Mouse (Mus musculus) CD4-positive, CD25-positive, alpha-beta regulatory T cell, adult 2 months (primary cell): ENCODE data around the gene Wdr31.

Experiments used
- DNase-seq: peaks from one replicate; pipeline ENCODE4 v3.0.0-alpha.2; 2012; ENCODE audit warnings: low read depth, low spot score

Wdr31 gene

DNA sequence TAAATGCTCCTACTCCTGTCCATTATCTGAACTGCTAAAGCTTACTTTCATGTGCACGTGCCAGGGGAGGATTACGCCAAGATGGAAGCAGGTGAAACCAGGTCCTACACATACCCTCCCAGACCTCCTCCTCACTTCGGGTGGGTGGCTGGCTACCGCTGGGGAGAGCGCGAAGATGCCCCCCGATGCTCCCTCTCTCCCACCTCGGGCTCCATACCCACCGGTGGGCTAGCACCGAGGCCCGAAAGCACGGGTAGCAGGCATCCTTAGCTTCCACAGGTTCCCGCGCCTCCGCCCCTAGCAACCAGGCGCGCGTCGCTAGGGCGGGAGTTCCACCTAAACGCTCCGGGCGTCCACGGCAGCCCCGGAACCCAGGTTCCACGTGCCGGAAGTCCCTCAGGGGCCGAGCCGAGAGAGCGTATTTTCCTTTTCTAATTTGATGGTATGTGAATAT is at the start of gene Wdr31:
Gene Wdr31, minus strand, starts transcription at position 299 of the 454 bp plus-strand sequence.
- DNase-seq: peak; percentile 88

DNA sequence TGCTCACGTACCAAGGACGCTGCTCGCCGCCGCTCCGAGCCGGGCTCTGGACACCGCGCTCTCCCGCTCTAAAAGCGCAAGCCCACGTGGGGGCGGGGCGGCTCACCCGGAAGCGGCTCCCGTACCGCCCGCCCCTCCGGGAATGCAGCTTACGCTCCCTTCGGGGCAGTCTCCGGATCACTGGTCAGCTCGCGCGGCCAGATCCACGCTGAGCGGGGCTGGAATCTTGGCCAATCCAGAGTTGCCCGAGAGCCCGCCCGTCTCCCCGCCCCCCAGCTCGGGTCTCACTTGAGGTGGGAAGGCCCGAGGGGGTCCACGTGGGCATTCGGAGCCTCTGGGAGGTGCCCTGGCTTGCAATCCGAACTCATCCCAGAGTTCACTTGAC is 49.1 kb upstream of the Wdr31 start, which contains the start of gene Alad:
Gene Alad, minus strand, starts transcription at position 70 of the 385 bp plus-strand sequence.
- DNase-seq: peak; percentile 81

DNA sequence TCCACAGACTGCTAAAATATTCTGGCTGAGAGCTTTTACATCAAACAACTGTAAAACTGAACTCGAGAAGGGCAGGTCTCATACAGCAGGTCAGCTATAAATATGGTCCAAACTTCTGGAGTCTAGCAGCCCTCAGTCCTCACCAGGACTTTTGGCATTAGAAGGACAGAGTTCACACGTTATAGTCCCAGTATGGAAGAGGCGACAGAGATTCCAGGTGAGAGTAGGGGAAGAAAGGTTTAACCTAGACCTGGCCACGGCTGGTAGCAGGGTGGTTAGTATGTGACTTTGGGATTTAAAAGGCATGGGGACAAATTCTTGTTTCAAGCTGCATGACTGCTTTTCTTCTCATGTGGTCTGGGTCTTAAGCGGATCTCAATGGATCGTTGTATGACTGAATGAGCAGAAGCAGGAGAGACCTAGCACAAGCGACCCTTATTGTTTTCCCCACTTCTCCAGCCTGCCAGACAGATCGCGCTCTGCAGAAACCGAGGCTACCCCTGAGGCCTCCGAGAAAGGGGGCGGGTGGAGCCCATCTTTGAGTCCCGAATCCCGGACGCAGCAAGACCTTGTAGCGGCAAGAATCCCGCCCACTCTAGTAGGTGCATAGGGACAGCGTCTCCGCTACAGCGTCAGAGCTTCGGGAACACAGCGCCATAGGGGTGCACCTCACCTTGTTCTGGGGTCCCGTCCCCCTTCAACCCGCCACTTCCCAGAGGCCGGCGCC is 48.6 kb upstream of the Wdr31 start:
- DNase-seq: no peak

DNA sequence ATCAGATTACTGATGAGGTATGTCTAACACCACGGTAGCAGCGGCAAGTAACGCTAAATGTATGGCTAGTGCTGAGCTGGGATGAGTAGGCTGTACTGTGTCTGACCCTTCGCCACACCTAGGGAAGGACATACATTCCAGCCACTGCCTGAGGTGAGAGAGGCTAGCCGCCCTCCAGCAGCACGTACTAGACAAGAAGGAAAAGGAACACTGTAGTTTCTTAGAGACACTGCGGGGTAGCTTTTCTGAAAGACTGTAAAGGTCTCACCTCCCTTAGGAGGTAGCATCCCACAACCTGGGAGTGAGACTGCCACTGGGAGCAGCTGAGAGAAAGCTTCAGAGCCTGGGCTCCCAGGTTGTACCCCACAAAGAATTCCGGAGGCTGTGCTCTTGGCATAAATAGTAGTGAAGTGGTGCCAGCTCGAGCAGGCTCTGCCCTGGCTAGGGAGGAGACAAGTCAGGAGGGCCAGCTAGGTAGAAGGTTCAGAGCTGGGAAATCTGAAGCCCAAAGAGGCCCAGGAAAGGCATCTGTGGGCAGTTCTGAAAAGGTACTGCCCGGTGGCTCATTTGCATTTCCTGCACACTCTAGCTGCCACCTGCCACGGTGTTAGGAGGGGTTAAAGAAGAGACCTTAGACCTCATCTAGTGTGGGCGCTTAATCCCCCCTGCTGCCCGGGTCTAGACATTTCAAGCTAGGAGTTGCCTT is 47.9 kb upstream of the Wdr31 start:
- peak; percentile 34 for DNase-seq

DNA sequence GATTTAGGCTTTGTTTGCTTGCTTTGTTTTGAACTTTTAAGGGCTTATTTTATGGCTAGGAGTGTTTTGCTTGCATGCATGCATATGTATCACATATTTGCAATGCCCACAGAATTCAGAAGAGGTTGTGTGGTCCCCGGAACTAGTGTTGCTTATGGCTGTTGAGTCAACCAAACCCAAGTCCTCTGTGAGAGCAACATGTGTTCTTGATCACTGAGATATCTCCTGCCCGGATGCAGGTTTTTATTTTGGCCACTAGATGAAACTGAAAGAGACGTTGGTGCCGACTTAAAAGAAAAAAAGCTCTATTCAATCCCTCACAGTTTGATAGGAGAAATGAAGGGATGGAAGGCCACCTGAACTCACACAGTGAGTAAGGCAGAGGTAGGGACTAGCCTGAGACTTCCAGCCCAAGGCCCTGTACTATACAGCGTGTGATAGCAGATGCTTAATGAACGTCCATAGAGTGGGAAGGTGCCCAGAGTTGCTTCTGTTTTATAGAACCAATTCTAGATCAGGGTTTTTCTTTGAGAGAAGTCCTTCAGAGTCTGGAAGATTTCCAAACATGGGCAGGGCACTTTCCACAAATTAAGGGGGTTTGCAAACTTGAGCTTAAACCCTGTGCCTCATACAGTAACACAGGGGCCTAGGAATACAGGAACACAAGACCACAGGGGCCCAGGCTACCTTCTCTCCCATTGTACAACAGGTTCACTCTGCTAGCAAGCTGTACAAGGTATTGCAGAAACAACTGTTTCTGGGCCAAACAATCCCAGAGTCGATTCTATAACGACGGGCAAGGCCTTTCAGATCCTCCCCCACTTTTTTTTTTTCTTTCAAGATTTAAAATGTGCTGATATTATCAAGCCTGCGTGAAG is 47.1 kb upstream of the Wdr31 start:
- DNase-seq: no peak

DNA sequence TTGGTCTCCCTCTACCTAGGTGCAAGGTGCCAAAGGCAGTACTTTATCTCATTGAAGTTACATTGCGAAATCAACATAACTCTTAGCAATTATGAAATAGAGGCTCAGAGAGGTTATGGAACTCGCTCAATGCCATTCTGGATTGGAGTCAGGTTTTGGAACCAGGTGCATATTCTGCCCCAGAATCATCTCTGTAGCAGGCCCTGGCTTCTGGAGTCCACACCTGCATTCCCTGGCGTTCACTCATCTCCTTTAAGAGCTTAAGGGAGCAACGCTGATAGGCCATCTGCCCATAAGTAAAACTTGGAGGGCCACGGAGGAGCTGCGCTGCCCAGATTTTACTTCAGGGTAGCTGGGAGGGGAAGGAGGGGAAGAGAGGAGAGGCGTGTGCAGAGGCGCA is 46.4 kb upstream of the Wdr31 start:
- DNase-seq: no peak

DNA sequence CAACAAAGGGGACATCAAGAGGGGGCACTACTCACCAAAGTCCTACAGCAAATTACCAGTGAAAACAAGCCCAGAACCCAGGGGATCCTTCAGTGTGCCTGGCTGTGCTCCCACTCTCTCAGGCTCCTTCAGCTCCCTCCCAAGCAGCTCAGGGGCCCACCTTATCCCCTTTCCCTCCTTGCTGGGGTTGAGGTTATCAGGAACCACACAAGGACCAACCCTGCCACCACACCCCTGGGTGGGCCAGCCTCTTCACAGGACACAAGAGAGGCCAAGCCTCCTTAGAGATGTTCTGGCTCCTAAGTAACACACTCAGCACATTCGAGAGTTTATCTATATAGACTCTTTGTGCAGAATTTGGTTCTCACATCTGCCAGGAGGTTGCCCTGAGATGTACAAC is 45.9 kb upstream of the Wdr31 start:
- DNase-seq: no peak

DNA sequence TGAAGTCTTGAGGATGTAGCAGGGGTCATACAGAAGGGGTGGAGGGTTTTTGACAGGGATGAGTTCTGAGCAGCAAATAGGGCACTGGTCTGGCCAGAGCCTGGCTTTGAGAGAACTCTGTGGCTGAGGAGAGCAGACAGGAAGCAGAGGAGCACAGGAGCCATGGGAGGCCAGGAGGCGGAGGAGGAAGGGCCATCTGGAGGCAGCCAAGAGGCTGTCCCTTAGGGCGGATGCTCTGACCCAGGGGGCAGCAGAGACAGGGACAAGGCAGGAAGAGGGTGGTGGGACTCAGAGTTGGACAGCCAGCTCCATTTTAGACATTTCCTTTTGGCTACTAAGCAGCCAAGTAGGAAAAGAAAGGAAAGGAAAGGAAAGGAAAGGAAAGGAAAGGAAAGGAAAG is 45.4 kb upstream of the Wdr31 start:
- no peak for DNase-seq

DNA sequence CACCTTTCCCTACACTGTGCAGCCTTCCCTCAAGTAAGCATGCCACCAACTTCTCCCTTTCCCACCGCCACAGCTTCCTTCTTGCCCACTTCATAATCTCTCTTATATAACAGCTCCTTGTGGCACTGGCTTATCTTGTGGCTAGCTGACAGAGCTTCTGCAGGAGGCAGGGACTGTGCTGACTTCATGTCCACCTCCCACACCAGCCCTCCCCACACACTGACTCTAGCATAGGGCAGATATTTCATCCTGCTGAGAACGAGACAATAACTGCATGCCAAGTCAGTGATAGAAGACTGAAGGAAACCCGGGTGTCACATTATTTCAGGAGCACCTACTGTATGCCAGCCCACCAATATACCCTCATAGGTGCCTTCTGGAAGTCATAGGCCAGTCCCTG is 44.8 kb upstream of the Wdr31 start:
- DNase-seq: no peak

DNA sequence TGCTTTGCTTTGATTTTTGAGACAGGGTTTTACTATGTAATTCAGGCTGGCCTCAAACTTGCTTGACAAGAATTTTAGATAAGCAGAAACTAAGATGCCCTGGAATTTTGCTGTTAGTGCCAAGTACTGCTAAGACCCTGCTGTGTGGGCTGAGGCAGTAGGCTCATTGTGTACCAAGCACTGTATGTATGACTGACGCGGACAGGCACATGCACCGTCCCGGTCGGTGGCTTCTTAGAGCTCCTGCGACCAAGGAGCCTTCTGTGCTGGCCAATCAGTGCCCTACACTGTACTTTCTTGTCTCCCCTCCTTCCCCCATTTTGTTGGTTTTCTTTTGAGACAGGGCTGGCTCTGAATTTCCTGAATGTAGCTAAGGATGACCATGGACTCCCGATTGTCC is 44.3 kb upstream of the Wdr31 start:
- DNase-seq: no peak

DNA sequence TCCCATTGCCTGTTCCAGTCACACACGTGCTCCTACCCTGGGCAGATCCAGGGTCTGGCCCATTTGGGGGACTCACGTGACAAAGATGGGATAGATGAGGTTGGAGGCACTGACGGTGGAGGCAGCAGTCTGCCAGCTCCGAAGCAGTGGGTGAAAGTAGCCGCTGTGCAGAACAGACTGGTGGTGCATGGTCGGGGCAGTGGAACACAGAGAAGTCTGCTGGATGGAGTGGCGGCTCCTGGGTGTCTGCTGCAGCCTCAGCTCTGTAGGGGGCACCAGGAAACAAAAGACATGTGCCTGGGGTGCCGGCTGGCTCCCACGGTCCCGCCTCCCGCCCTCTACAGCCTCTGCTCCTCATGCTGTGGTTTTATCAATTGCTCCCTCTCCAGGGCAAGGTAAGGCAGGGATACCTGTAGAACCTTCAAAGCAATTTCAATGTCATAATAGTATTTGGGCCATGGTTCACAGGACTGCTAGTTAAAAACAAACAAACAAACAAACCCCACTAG is 43.4 kb upstream of the Wdr31 start:
- no peak for DNase-seq

DNA sequence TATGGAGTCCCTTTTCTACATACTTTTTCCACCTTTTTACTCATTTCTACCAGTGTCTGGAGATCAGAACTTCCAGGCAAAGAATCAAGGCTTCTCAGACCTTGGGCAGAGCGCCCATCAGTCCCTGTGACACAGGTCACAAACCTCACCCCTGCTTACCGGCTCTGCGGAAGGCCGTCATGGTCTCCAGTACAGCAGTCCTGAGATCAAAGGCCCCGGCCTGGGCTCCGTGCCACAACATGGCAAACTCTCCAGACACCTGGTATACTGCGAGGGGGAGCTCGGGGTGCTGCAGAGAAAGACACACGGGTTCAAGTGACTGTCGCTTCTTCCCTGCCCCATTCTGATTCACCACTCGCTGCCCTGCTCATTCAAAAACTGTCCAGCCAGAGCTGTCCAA is 39.2 kb upstream of the Wdr31 start:
- DNase-seq: no peak

DNA sequence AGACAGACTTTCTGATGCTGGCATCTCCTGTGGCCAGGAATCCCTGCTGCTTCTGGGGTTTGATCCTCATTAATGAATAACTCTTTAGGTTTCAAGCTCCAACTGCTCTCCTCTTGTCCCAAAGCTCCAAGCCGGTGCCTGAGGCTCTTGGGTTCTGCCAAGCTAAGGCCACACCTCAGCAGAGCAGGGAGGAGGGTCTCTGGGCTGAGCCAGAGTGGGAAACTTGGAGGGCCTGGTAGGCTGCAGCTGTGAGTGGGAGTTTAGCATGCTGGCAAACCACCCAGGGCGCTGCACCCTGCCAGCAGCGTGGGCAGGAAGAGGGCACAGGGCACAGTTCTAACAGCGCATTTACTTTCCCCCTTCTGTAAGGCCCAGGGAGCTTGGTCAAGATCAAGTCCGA is 38.1 kb upstream of the Wdr31 start:
- no peak for DNase-seq

DNA sequence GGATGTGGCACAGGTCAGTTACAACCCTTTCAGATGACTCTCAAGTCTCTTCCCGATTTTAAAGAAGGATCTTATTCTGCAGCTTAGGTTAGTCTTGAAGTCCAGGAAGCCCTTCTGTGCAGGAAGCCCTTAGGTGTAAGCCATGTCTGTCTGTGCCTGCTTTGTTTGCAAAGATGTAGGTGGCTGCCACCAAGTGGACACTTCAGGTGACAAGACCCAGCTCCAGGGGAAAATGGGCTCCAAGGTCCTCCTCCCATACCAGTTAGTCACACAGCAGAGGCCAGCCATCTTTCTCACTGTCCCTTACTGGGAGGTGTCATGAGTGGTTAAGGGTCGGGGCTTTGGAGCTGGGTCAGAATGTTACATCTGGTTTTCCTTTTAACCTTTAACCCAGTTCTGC is 36.1 kb upstream of the Wdr31 start:
- DNase-seq: peak; percentile 69

DNA sequence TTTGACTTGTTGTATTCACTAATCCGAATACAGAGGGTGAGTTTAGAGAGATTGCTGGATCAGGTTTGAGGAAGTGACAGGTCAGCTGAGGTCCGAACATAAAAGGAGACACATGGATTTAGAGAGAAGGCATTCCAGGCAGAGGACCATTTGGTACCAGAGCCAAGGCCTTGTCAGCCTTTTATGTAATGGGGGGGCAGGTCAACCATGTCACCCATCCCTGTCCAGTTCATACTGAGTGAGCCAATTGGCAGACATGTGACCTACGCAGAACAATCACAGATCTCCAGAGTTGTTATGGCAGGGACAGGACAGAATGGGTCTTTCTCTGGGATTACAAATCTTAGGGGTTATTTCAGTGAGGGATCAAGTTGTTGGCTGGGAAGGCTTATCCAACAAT is 35.3 kb upstream of the Wdr31 start:
- no peak for DNase-seq

DNA sequence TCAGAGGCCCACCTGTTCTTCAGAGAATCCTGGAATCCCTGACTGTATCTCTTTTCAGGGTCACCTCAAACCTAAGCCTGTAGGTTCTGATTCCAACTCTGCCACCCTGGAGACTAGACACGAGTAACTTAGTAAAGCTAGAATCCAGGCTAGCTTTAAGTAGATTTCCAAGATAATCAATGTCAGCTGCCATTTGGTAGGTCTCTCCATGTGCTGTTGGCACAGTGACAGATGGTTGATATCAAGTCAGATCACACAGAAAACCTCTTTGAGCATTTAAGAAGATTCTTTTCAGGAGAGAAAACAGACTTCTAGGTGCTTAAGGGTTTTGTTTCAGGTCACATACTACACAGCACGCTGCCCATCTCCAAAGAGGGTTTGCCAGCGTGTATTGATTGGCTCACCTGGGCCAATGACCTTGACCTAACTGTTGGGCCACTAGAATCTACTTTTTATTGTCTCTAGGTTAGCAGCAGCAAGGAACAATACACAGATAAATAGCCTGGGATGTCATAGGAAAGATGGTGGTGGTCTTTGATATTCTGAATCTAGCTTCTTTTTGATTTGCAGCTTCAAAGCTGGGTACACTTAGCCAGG is 32.8 kb upstream of the Wdr31 start, which contains the start of gene Hdhd3:
Gene Hdhd3, minus strand, starts transcription at position 94 of the 597 bp plus-strand sequence.
- no peak for DNase-seq

DNA sequence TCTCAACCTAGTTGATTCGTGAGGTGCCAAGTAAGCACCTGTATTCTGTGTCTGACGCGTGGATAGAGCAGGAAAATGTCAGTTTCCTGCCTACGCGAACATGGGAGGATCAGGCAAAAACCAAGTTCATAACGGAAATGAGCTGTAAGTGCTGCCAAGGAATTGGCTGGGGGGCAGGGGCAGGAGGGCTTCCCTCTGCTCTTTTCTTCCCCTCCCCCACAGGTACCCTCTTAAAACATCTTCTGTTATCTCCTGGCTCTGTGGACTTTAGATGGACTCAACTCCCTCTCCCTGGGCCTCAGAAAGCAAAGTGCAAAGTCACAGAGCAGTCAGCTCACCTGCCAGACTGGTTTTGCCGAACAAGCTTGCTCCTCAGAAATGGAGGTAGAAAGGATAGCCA is 32.3 kb upstream of the Wdr31 start:
- DNase-seq: peak; percentile 41

DNA sequence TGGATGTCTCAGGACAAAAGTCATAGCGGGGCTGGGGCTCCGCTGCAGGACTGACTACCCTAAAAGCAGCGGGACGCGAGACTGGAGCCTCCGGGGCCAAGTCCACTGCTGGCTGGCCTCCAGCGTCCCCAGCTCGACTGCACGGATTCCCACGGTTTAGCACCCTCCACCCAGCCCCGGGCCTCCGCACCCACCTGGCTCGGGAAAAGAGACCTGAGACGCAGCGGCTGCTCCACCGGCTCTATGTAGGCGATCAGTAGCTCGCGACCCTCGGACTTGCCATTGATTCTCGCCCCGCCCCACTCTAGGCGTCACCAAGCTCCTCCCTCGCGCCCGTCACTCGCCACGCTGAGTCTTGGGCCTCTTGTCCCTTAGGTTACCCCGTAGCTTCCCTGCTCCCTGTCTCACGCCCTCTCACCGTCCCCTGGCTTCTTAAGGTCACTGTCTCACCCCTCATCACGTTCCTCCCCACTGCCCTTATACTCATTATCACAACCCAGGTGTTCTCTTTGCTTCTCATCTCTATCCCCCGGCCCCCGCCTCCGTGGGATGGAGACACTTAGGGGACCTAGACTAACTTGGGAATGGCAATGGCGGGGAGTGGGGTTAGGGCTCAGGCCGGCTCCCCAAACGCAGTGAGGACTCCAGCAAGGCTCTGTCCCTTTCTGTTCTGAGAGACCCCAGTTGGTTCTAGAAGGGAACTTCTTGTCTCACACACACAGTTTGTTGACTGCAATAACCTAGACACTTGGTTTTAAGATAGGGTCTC is 31.5 kb upstream of the Wdr31 start:
- DNase-seq: peak; percentile 81

DNA sequence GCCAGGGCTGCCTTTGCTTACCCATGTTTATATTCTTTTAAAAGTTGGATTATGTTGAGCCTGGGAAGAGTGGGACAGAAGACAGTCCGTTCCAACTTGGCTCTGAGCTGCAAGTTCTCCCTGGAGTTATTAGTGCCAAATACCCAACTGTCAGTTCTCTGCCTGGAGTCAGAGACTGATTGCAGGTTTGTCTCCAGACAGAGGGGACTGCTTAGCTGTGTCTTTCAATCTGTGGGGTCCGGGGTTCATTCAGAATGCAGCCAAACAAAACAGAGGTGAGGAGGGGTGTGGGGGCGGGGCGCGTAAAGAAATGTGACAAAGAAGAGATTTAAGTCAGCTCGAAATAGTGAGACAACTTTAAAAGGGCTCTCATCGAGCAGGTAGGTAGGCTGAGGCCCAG is 30.8 kb upstream of the Wdr31 start:
- no peak for DNase-seq

DNA sequence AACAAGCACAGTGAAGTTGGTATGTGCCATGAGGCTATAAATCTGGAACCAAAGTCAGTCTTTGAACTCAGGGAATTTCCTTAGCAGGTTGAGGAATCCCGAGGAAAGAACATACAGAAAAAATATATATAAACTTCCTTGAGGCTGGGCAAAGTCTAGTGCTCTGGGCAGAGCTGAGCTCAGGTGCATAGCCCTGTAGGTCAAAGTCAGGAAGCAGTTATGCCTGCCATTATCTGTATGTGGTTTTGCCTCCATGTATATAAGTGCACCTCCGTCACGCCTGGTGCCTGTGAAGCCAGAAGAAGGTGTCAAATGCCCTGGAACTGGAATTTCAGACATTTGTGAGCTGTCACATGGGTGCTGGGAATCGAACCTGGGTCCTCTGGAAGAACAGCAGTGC is 30.1 kb upstream of the Wdr31 start:
- DNase-seq: no peak

DNA sequence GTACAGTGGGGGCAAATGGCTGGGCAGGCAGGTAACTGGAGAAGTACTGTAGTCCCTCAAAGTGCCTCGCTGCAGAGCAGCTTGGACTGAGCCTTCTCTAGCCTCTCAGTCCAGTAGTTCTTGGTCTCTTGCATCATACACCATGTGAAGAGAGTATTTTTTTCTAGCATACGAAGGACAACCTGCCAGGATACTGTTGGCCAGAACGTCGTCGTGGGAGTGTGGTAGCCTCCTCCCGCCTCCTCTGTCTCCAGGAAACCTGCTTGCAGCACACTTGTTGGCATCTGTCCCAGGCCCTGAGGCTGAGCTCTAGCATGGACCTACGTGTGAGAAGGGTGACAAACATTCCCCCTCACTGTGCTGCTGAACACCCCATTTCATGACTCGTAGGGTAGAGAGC is 26.1 kb upstream of the Wdr31 start:
- no peak for DNase-seq
